Mouse (Mus musculus) gastrocnemius, adult 2 months (tissue): Measurements from ENCODE around the gene Alkbh4. TPM values are rescaled to one million over a fixed set of nuclear protein-coding genes. Genes with fewer than 3 reads are reported as not detected.
"Not testable (repeated sequence)": the region's sequence is repeated elsewhere in the genome, so short reads cannot be mapped to it uniquely, and the experiment has no call there.

ENCODE experiments used
- DNase-seq: peaks from one replicate; pipeline ENCODE4 v3.0.0; 2022
- H3K27ac ChIP-seq: fragments of 200-600 bp; 2 replicates; pipeline ENCODE4 v1.8.1; 2022; ENCODE audit warnings: mild to moderate bottlenecking
- H3K4me3 ChIP-seq: fragments of 200-600 bp; 2 replicates; pipeline ENCODE4 v1.8.1; 2022; ENCODE audit warnings: mild to moderate bottlenecking, moderate library complexity
- CTCF ChIP-seq: fragments of 200-600 bp; IDR thresholded peaks from 2 replicates; pipeline ENCODE4 v1.8.1; 2022; ENCODE audit warnings: antibody characterized with exemption, mild to moderate bottlenecking, moderate library complexity
- intact Hi-C: fragments of 180-260 bp; cut with DNase I; formaldehyde crosslinking; loops from one replicate; pipeline ENCODE4 v1.15.1; 2025
- long read RNA-seq, 2 experiments: library from polyadenylated mRNA; stranded (forward); transcript quantifications; one replicate each; pipeline ENCODE4 v2.0.0; 2021
- total RNA-seq, 2 experiments: library from RNA; stranded (reverse); gene quantifications; 2 replicates each; pipeline ENCODE4 v1.2.3; 2021

Alkbh4 gene
- total RNA-seq = 1 to 10 TPM; 4.4 to 5.7 TPM
- long read RNA-seq, experiment 1, transcript Alkbh4-201 (3 exons, 1,773 nt) = major isoform, 8 of 9 reads
- long read RNA-seq, experiment 1, partial matches to known transcripts = 0 of 9 reads
- long read RNA-seq, experiment 1, other reads (novel, unspliced or antisense) = 1 of 9 reads
- long read RNA-seq, experiment 2, transcript Alkbh4-201 (3 exons, 1,773 nt) = major isoform, 6 of 6 reads
- long read RNA-seq, experiment 2, partial matches to known transcripts = 0 of 6 reads
- long read RNA-seq, experiment 2, other reads (novel, unspliced or antisense) = 0 of 6 reads

GRCm38 (mm10) chr5:136135571-136136291 is at the start of gene Alkbh4, which contains the start of gene Lrwd1:
Gene Alkbh4, plus strand, starts transcription at chr5:136136146.
Gene Lrwd1, minus strand, starts transcription at chr5:136136074.
- intact Hi-C loops = loop anchor here (1.0 to 10.0 kb wide), 3 partner anchors 17 to 119 kb away; no protein-coding TSS in a partner anchor
- H3K27ac ChIP-seq = peak within 1 kb of the TSS; percentile 91
- DNase-seq = peak; percentile 98
- TF ChIP-seq CTCF = peak; percentile 82
- H3K4me3 ChIP-seq = peak within 1 kb of the TSS; percentile 87

- intact Hi-C loops = no loop called here
- peak overlapping the region; percentile 95 for H3K27ac ChIP-seq
- peak overlapping the region; percentile 97 for H3K4me3 ChIP-seq
- no peak for TF ChIP-seq CTCF
- peak; percentile 77 for DNase-seq
Measured at GRCm38 (mm10) chr5:136086290-136086689, 49.7 kb upstream of the Alkbh4 start.

GRCm38 (mm10) chr5:136088821-136089575 is 46.9 kb upstream of the Alkbh4 start:
- DNase-seq = peak; percentile 46
- Histone ChIP-seq H3K27ac (peak overlapping the region; percentile 46; the same call in 1 of the 2 replicates), H3K4me3 (no peak overlapping the region; the same call in 1 of the 2 replicates)
- TF ChIP-seq CTCF = peak; percentile 48
- intact Hi-C loops = no loop called here

GRCm38 (mm10) chr5:136091927-136092326 is 44.0 kb upstream of the Alkbh4 start:
- H3K27ac ChIP-seq = peak overlapping the region; percentile 85
- H3K4me3 ChIP-seq = peak overlapping the region; percentile 55
- peak; percentile 77 for DNase-seq
- intact Hi-C loops = no loop called here
- TF ChIP-seq CTCF = no peak

GRCm38 (mm10) chr5:136094249-136095010 is 41.5 kb upstream of the Alkbh4 start:
- intact Hi-C loops = no loop called here
- DNase-seq = no peak
- H3K27ac ChIP-seq = no peak overlapping the region
- no peak for TF ChIP-seq CTCF
- no peak overlapping the region for H3K4me3 ChIP-seq

GRCm38 (mm10) chr5:136095089-136095488 is 40.9 kb upstream of the Alkbh4 start:
- no peak for DNase-seq
- intact Hi-C loops = no loop called here
- no peak for TF ChIP-seq CTCF
- Histone ChIP-seq H3K27ac (no peak overlapping the region), H3K4me3 (no peak overlapping the region)

GRCm38 (mm10) chr5:136098536-136098935 is 37.4 kb upstream of the Alkbh4 start:
- intact Hi-C loops = no loop called here
- Histone ChIP-seq H3K4me3 (no peak overlapping the region), H3K27ac (no peak overlapping the region)
- no peak for TF ChIP-seq CTCF
- DNase-seq = no peak

GRCm38 (mm10) chr5:136102099-136102820 is 33.7 kb upstream of the Alkbh4 start:
- DNase-seq = peak; percentile 75
- peak overlapping the region; percentile 41 for H3K4me3 ChIP-seq
- H3K27ac ChIP-seq = peak overlapping the region; percentile 9; the same call in 1 of the 2 replicates
- TF ChIP-seq CTCF = peak; percentile 85
- intact Hi-C loops = no loop called here

GRCm38 (mm10) chr5:136104511-136104910 is 31.4 kb upstream of the Alkbh4 start:
- TF ChIP-seq CTCF = peak; percentile 57
- intact Hi-C loops = no loop called here
- Histone ChIP-seq H3K4me3 (no peak overlapping the region), H3K27ac (no peak overlapping the region)
- DNase-seq = no peak

GRCm38 (mm10) chr5:136108486-136108885 is 27.5 kb upstream of the Alkbh4 start:
- no peak for TF ChIP-seq CTCF
- intact Hi-C loops = no loop called here
- Histone ChIP-seq H3K27ac (no peak overlapping the region), H3K4me3 (no peak overlapping the region)
- no peak for DNase-seq

- intact Hi-C loops = no loop called here
- DNase-seq = no peak
Measured at GRCm38 (mm10) chr5:136109042-136109441, 26.9 kb upstream of the Alkbh4 start.

GRCm38 (mm10) chr5:136113546-136113945 is 22.4 kb upstream of the Alkbh4 start:
- intact Hi-C loops, H3K4me3 ChIP-seq, DNase-seq, H3K27ac ChIP-seq: not testable (repeated sequence)

More at GRCm38 (mm10) chr5:136109042-136109441, 26.9 kb upstream of the Alkbh4 start:
- no peak for TF ChIP-seq CTCF
- Histone ChIP-seq H3K27ac (no peak overlapping the region), H3K4me3 (no peak overlapping the region)
